Mouse (Mus musculus) c-Kit-negative CD71-positive TER-119-positive erythroid progenitor cells, embryonic 14.5 days (primary cell): ENCODE data around the gene Apc2.

ENCODE experiments used
- DNase-seq: peaks from one replicate; pipeline ENCODE4 v3.0.0-alpha.2; 2013; ENCODE audit warnings: low read depth, low spot score

Gene Apc2

DNA sequence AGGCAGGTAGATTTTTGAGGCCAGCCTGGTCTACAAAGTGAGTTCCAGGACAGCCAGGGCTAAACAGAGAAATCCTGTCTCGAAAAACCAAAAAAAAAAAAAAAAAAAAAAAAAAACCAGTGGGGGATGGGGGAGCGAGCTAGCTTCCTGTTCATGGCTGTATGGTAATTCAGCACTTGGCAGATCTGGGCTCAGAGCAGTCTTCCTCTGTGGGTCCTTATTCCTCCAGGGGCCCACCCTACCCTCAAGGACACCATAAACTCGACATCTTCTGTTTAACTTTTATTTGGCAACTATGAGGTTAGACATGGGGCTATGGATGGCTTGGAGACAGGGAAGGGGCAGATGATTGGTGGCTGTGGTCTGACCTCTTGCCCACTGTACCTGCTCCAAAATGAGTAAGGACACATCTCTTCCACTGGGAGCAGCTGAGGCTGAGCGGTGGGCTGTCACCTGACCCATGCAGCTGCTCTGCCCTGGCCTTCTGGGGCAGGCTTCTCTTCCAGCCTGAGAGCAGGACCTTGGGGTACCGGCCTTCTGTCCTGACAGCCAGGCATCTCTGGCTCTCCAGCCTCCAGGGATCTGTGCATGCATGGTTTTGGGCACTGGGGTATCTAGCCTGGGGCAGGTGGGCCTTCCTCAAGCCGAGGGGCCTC, 25.4 kb downstream of the Apc2 start:
- no peak for DNase-seq

GRCm38 (mm10) chr10:80321670-80322581, 26.1 kb downstream of the Apc2 start:
- no peak for DNase-seq

DNA sequence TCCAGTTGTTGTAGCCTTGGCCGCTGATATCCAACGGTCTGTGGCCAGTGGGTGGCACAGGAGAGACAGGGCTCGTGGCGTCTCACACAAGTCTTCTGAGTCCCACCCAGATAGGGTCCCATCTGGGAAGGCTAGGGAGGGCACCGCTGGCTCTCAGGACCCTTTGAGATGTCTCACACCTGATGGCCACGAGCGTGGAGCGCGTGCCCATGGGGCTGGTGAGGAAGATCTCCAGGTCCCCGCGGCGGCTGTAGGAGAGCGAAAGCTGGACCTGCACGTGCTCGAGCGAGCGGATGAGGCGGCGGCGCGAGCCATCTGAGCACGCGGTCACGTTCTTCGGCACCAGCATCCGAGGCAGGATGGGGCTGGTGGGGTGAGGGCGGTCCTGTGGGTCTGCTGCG, 27.0 kb downstream of the Apc2 start:
- DNase-seq = no peak

DNA sequence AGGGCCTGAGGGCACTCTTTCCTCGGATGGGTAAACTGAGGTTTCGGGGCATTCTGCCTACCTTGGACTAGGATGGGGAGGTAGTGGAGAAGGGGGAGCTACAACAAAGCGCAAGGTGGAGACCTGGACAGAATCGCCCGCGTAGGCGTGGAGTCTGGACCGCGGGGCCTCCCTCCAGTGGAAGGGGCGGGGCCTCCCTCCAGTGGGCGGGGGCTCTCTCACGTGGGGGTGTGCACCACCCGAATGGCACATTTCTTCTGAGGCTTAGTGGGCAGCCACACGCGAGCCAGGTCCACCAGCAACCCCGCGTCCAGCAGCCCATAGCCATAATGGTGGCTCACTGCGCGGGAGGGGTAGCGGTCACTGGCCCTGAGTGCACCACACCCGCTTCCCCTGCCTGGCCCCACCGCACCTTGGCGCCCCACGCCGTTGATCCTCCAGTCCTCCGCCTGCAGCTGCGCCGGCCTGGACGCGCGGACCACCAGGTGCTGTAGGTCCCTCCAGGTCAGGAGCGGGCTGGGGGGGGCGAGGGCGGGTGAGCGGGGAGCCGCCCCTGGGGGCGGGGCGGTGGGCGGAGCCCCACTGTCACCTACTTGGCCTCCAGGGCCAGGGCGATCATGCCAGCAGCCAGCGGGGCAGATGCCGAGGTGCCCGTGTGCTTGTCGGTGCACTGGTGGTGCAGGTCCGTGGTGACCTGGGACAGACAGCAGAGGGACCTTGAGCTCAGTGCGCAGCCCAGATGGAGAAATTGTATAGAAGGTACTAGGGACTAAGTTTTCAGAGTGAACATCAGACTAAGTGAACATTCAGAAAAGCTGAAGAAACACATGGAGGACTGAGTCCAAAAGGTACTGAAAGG, 27.7 kb downstream of the Apc2 start:
- no peak for DNase-seq

DNA sequence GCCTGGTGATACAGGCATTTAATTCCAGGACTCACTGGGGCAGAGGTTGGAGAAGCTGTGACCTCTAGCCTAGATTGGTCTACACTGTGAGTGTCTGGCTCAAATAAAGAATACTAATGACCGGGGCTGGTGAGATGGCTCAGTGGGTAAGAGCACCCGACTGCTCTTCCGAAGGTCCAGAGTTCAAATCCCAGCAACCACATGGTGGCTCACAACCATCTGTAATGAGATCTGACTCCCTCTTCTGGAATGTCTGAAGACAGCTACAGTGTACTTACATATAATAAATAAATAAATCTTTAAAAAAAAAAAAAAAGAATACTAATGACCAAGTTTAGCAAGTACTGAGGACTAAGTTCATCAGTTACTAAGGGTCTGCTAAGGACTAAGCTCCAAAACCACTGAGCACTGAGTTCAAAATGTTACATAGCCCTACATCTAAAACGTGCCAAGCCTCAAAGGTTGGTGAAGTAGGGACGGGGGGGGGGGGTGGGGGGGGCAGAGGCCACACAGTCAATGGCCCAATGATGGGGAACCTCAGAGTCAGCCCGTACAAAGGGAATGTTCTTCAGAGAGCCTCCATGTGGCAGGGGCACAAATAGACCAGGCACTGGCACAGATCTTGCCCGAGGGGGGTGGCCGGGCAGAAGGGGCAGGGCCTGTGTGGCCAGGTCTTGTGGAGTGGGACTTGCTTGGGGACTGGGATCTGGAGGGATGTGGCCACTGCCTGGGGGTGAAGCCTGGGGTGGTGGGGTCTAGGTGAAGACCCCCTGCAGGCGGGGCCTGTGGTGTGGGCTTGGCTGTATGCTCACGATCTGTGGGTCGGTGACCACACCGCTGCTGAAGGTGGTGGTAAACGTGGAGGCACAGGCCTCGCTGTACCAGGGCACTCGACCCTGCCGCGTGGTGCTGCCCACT, 28.6 kb downstream of the Apc2 start:
- DNase-seq = no peak

DNA sequence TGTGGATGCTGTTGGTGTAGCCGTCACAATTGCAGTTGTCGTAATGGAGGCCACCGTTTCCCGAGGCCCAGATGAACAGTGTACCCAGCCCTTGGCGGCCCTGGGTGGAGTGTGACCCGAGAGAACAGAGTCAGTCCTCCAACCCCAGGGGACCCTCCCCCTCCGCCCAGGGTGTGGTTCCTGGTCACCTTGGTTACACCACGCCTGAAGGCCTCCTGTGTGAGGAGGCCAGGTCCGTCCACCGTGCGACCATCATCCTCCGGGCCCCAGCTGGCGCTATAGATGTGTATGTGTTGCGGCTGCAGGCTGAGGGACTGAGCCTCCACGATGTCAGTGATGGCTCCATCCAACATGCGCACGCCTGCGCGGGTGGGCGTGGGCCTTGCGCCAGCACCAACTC, 29.3 kb downstream of the Apc2 start:
- no peak for DNase-seq

DNA sequence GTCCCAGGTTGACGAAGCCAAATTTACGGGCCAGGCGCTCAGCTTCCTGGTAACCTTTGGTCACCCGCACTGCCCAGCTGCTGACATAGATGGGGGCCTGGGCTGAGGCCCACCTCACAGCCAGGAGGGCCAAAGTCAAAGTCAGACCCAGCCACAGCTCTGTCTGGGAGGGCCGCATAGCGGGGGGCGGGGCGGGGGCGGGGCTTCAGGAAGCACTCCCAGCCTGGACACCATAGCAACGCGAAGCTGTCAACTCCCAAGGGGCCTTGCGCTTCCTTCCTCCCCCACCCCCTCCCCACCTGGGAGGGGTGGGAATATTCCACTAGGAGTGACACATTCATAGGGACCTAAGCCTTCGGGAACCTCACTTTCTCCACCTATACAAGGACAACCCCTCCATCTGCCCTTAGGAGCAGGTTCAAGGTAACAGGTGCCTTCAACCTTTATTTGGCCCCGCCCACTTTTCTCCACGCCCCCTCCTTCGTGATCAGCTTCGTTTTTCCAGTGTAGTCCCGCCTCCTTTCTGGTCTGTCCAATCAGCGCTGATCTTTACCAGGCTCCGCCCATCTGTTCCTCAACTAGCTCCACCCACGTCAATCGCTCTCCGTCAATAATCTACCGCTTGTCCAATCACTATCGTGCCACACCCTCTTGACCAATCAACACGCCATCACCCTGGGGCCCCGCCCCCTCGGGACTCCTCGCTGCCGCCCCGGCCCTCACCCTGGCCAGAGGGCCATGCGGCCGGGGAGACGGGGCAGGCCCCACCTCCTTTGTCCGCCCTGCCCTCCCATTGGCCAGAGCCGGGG, 33.7 kb downstream of the Apc2 start, which contains the start of the genes Pcsk4 and Reep6:
Gene Pcsk4 (minus strand): TSS at position 226 of the 809 bp plus-strand sequence.
Gene Reep6 (plus strand): TSS at position 681 of the 809 bp plus-strand sequence.
- peak; percentile 93 for DNase-seq

- no peak for DNase-seq
Observed at GRCm38 (mm10) chr10:80330084-80330483, 34.3 kb downstream of the Apc2 start.

DNA sequence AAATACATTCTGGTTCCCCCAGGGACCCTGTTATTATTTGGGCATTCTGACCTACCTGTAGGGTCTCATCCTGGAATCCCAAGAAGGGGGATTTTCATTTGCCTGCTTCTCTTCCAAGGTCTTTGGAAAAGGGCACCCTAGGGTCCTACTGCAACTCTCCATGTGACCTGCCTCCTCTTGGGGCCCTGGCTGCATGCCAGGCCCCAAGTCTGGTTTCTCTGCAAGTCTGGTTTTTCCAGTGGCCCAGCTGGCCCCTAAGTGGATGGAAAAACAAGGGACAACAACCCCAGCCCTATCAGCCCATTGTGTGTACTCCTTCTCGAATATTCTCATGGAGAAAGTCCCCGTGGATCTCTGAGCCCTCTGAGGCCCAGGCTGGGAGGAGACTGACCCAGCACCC, 35.1 kb downstream of the Apc2 start:
- DNase-seq = no peak

DNA sequence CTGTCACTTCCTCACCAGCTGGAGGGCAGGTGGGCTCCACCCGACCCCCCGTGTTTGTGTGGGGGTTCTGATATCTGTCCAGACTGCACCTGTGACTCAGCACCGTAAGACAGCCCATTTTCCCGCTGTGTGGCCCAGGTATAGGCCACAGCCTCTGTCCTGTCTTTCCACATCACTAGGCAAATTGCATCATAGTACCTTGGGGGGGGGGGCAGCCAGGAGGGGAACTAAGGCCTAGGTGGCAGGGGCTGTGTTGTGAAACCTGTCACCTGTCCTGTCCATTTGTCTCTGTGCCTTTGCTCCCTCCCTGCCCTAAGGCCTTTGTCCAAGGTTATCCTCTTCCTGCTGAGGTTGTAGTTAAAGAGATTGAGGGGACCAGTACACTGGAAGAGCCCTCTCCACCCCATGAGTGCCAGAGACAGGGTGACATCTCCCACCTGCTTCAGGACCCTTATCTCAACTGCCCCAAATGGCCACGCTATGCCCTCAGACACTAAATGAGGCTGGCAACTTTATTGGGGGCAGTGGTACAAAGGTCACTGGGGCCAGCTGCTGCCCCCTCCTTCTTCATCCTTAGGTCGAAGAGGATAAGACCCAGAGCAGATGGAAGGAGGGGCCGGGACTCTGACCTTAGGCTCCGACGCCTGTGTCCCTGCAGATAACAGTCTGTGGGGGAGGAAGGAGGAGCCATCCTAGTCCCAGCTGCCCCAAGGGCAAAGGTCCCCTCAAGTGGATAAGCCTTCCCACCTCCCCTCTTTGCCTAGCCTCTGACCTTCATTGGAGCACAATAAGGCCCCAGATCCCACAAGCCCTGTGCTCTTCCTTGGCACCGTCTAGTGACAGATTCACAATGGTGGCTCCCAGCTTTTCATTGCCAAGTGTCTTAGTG, 36.1 kb downstream of the Apc2 start:
- peak; percentile 78 for DNase-seq

DNA sequence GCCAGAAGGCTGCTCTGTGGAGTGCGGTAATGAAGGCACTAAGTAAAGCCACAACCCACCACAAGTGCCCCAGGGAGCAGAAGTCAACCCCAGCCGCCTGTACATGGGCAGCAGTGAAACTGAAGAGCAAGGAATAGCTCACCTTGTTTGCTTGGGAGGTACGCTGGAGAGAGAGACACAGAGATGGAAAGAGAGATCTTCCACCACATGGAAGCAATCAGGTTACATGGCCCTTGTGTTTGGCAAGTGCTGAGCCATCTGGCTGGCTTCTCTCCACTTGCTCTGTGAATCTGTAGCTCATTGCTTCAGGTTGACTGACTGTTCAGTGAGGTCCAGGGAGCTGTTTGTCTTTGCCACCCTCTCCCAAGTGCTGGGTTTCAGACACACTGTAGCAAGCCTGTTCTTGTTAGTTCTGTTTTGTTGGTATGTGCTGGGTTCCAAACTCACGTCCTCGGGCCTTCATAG, 36.8 kb downstream of the Apc2 start:
- DNase-seq = no peak

DNA sequence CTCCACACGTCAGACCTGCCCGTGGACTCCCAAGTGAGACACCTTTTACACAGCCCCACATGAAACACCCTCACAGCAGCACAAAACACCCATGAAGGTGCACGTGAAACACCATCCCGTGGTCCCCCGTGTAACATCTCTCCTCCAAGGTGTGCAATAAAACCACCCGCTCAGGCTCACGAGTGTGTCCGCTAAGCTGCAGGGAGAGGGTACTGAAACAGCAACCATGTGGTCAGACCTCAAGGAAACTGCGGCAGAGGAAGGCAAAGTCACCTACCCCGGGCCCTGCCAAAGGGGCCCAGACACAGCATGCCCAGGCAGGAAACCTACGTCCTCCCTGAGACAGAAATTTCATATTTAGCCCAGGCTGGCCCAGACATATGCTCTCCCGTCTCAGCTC, 40.5 kb downstream of the Apc2 start:
- no peak for DNase-seq

DNA sequence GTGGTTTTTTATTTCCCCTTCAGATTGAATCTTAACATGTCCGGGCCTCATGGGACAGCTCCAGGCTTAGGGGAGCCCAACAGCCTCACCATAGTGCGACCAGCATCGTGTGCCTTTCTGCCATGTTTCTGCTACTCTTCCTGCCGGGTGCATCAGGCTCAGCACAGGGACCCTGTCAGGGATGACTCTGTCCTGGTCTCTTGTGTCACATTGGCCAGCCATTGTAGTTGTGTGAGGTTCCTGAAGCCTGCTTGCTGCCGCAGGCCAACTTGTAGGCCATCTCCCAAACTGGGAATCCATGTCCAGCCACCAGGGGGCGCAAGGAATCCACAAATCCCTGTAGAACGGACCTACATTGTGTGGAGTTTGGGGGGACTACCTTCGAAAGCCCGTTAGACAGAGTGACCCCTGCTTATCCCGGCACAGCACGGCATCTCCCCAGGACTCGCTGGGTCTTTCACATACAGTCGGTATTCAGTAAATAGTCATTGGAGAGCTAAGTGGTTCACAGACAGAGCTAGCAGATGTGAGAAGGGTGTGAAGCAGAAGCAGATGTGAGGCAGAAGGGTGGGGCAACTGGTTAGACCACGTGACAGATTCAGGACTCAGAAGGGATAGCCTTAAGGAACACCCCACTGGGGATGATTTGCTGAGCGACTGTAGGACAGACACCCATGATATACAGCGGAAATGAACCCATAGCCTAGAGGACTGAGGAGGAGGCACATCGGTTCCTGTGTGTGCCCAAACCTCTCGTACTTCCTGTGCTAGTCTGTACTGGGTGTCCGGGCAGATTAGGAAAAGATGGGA, 44.4 kb downstream of the Apc2 start:
- peak; percentile 86 for DNase-seq

- no peak for DNase-seq
Observed at GRCm38 (mm10) chr10:80341026-80341425, 45.2 kb downstream of the Apc2 start.

DNA sequence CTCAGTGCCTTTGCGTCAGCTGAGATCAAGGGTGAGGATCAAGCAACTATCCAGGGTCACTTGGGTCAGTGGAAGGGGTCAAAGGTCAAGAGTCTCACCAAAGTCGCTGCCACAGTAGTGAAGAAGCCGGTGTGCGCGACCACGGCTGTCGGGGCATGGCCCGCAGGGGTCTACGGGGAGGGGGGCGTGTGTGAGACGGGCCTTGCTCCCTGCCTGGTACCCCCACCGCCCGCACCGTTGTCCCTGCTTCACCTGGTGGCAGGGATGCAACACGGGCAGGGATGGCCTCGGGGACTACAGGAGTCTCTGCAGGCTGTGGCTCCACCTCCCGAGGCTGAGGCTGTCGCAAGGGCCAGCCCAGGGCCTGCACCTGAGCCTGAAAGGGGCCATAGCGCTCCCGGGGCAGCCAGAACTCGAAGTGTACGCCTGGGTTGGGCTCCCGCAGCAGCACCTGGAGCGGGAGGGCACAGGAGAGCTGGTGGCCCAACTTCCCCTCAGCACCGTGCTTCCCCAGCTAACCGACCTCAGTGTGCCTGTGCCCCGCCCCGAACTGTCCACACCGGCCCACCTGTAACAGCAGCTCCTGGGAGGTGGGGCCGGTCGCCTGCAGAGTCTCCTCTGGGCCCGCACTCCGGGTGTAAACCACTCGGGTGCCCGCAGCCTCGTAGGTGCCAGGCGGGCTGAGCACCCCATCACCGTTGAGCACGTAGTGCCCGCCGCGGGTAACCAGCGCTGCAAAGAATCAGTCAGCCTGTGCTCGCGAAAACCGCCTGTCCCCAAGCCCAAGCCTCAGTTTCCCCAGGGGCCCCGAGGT, 45.9 kb downstream of the Apc2 start:
- no peak for DNase-seq

- no peak for DNase-seq
Observed at GRCm38 (mm10) chr10:80342305-80342748, 46.5 kb downstream of the Apc2 start.
